Mouse (Mus musculus) heart, embryonic 15.5 days (tissue): ENCODE results near the gene Rinl. TPM values are rescaled to one million over a fixed set of nuclear protein-coding genes. Genes with fewer than 3 reads are reported as not detected.

Source experiments
- ATAC-seq: fragments of 200-750 bp; cut with Nextera tagmentation; replicated peaks from 2 replicates; pipeline ENCODE4 v1.8.0; 2017; ENCODE audit warnings: low read depth, moderate TSS enrichment; ENCODE audit not compliant: insufficient number of reproducible peaks, insufficient read depth, low FRiP score
- H3K27ac ChIP-seq: fragments of 300-500 bp; sonication (generic); 2 replicates; pipeline ENCODE4 v1.5.1; 2015; ENCODE audit warnings: mild to moderate bottlenecking, inconsistent platforms
- H3K27me3 ChIP-seq: fragments of 300-500 bp; sonication (generic); 2 replicates; pipeline ENCODE4 v1.6.1; 2015; ENCODE audit warnings: inconsistent platforms
- H3K36me3 ChIP-seq: fragments of 300-500 bp; sonication (generic); 2 replicates; pipeline ENCODE4 v1.6.1; 2015; ENCODE audit warnings: mild to moderate bottlenecking, inconsistent platforms
- H3K4me1 ChIP-seq: fragments of 300-500 bp; sonication (generic); replicated peaks from 2 replicates; pipeline ENCODE4 v1.6.1; 2015; ENCODE audit warnings: inconsistent platforms
- H3K4me2 ChIP-seq: fragments of 300-500 bp; sonication (generic); 2 replicates; pipeline ENCODE4 v1.6.1; 2015; ENCODE audit warnings: inconsistent platforms, mild to moderate bottlenecking, moderate library complexity
- H3K4me3 ChIP-seq: fragments of 300-500 bp; sonication (generic); 2 replicates; pipeline ENCODE4 v1.5.1; 2015; ENCODE audit warnings: mild to moderate bottlenecking, inconsistent platforms
- H3K9ac ChIP-seq: fragments of 300-500 bp; sonication (generic); 2 replicates; pipeline ENCODE4 v1.6.1; 2015; ENCODE audit warnings: mild to moderate bottlenecking, inconsistent platforms
- H3K9me3 ChIP-seq: fragments of 300-500 bp; sonication (generic); replicated peaks from 2 replicates; pipeline ENCODE4 v1.6.1; 2016; ENCODE audit warnings: inconsistent platforms
- WGBS: fragments of 180-500 bp; shearing (Covaris S2); methylation state at CpG from one replicate; pipeline ENCODE4 v1.1.7; 2015; ENCODE audit warnings: mixed read lengths; 5-methylcytosine and 5-hydroxymethylcytosine counted together
- polyA plus RNA-seq: library from polyadenylated mRNA; unstranded; fragments of >200 nt; fragmentation: Nextera tagmentation; extraction: Ambion mirVana; gene quantifications from 2 replicates; pipeline ENCODE4 v1.2.1, GENCODE M21; 2015

The Rinl gene
- polyA plus RNA-seq, 1 experiment from 2014 or later, result 2.8 TPM

GRCm38 (mm10) chr7:28817524-28817923, 28.8 kb downstream of the Rinl start:
- no peak overlapping the region for H3K4me3 ChIP-seq
- 56% methylated on average over 6 of the region's 6 CpGs for WGBS
- H3K27me3 ChIP-seq, result no peaks in the 10 kb centered on the region
- H3K36me3 ChIP-seq, result peaks cover 98% of the 10 kb centered on the region
- ATAC-seq, result no peak
- H3K27ac ChIP-seq, result no peak overlapping the region
- no peaks in the 10 kb centered on the region for H3K9me3 ChIP-seq
- H3K4me2 ChIP-seq, result no peak overlapping the region
- peaks cover 87% of the 10 kb centered on the region for H3K4me1 ChIP-seq
- no peak overlapping the region for H3K9ac ChIP-seq

GRCm38 (mm10) chr7:28817957-28818356, 29.2 kb downstream of the Rinl start:
- peaks cover 83% of the 10 kb centered on the region for H3K4me1 ChIP-seq

GRCm38 (mm10) chr7:28818436-28818835, 29.7 kb downstream of the Rinl start:
- H3K9ac ChIP-seq, result no peak overlapping the region
- no peaks in the 10 kb centered on the region for H3K27me3 ChIP-seq
- no peak overlapping the region for H3K4me2 ChIP-seq
- 88% methylated on average over 18 of the region's 18 CpGs for WGBS
- no peak overlapping the region for H3K4me3 ChIP-seq
- no peak for ATAC-seq
- H3K4me1 ChIP-seq, result peaks cover 80% of the 10 kb centered on the region
- H3K9me3 ChIP-seq, result no peaks in the 10 kb centered on the region
- H3K27ac ChIP-seq, result no peak overlapping the region
- peaks cover 95% of the 10 kb centered on the region for H3K36me3 ChIP-seq

More at GRCm38 (mm10) chr7:28817957-28818356, 29.2 kb downstream of the Rinl start:
- Histone ChIP-seq H3K27me3 (no peaks in the 10 kb centered on the region), H3K4me2 (no peak overlapping the region), H3K9ac (no peak overlapping the region), H3K36me3 (peaks cover 98% of the 10 kb centered on the region), H3K4me3 (no peak overlapping the region), H3K9me3 (no peaks in the 10 kb centered on the region), H3K27ac (no peak overlapping the region)
- no peak for ATAC-seq
- WGBS, result 76% methylated on average over 4 of the region's 4 CpGs

GRCm38 (mm10) chr7:28818861-28819452, 30.2 kb downstream of the Rinl start:
- H3K4me3 ChIP-seq, result no peak overlapping the region
- H3K27ac ChIP-seq, result no peak overlapping the region
- H3K9me3 ChIP-seq, result no peaks in the 10 kb centered on the region
- peaks cover 79% of the 10 kb centered on the region for H3K4me1 ChIP-seq
- 76% methylated on average over 4 of the region's 4 CpGs for WGBS
- H3K27me3 ChIP-seq, result no peaks in the 10 kb centered on the region
- H3K36me3 ChIP-seq, result peaks cover 90% of the 10 kb centered on the region
- no peak overlapping the region for H3K4me2 ChIP-seq
- no peak for ATAC-seq
- no peak overlapping the region for H3K9ac ChIP-seq

- Histone ChIP-seq H3K9ac (no peak overlapping the region), H3K27ac (peak overlapping the region; percentile 59; the same call in 1 of the 2 replicates), H3K36me3 (peaks cover 83% of the 10 kb centered on the region), H3K9me3 (no peaks in the 10 kb centered on the region), H3K27me3 (no peaks in the 10 kb centered on the region), H3K4me1 (peaks cover 77% of the 10 kb centered on the region), H3K4me2 (no peak overlapping the region), H3K4me3 (no peak overlapping the region)
- ATAC-seq, result no peak
- 85% methylated on average over 4 of the region's 4 CpGs for WGBS
Observed at GRCm38 (mm10) chr7:28819571-28819970, 30.8 kb downstream of the Rinl start.

- Histone ChIP-seq H3K4me2 (no peak overlapping the region), H3K9ac (peak overlapping the region; percentile 26), H3K27ac (peak overlapping the region; percentile 59), H3K4me3 (no peak overlapping the region), H3K9me3 (no peaks in the 10 kb centered on the region), H3K27me3 (no peaks in the 10 kb centered on the region), H3K4me1 (peaks cover 72% of the 10 kb centered on the region), H3K36me3 (peaks cover 73% of the 10 kb centered on the region)
- ATAC-seq, result no peak
- WGBS, result 56% methylated on average over 12 of the region's 12 CpGs
Observed at GRCm38 (mm10) chr7:28820358-28821260, 31.8 kb downstream of the Rinl start.

GRCm38 (mm10) chr7:28821261-28821831, 32.6 kb downstream of the Rinl start:
- Histone ChIP-seq H3K9ac (0 out of 2 replicates have a peak overlapping the region, but pooled peaks have one; percentile 14), H3K4me2 (no peak overlapping the region), H3K27me3 (no peaks in the 10 kb centered on the region), H3K4me3 (no peak overlapping the region), H3K4me1 (peaks cover 73% of the 10 kb centered on the region), H3K36me3 (peaks cover 66% of the 10 kb centered on the region), H3K27ac (peak overlapping the region; percentile 59), H3K9me3 (no peaks in the 10 kb centered on the region)
- peak; percentile 21 for ATAC-seq
- WGBS, result 44% methylated on average over 10 of the region's 10 CpGs

- H3K27ac ChIP-seq, result no peak overlapping the region
- peaks cover 68% of the 10 kb centered on the region for H3K4me1 ChIP-seq
Observed at GRCm38 (mm10) chr7:28822556-28822955, 33.8 kb downstream of the Rinl start.

GRCm38 (mm10) chr7:28822993-28823903, 34.5 kb downstream of the Rinl start:
- Histone ChIP-seq H3K4me2 (no peak overlapping the region), H3K4me1 (peaks cover 67% of the 10 kb centered on the region), H3K27me3 (no peaks in the 10 kb centered on the region), H3K9ac (no peak overlapping the region), H3K4me3 (no peak overlapping the region), H3K36me3 (peaks cover 47% of the 10 kb centered on the region), H3K27ac (peak overlapping the region; percentile 88), H3K9me3 (no peaks in the 10 kb centered on the region)
- WGBS, result 53% methylated on average over 10 of the region's 10 CpGs
- no peak for ATAC-seq

More at GRCm38 (mm10) chr7:28822556-28822955, 33.8 kb downstream of the Rinl start:
- Histone ChIP-seq H3K27me3 (no peaks in the 10 kb centered on the region), H3K4me2 (no peak overlapping the region), H3K9me3 (no peaks in the 10 kb centered on the region), H3K9ac (no peak overlapping the region), H3K36me3 (peaks cover 54% of the 10 kb centered on the region), H3K4me3 (no peak overlapping the region)
- ATAC-seq, result no peak
- 68% methylated on average over 1 of the region's 1 CpGs for WGBS

GRCm38 (mm10) chr7:28823932-28824331, 35.2 kb downstream of the Rinl start:
- no peaks in the 10 kb centered on the region for H3K27me3 ChIP-seq
- no peaks in the 10 kb centered on the region for H3K9me3 ChIP-seq
- ATAC-seq, result no peak
- H3K4me1 ChIP-seq, result peaks cover 61% of the 10 kb centered on the region
- H3K4me2 ChIP-seq, result no peak overlapping the region
- WGBS, result 39% methylated on average over 2 of the region's 2 CpGs
- no peak overlapping the region for H3K9ac ChIP-seq
- peaks cover 40% of the 10 kb centered on the region for H3K36me3 ChIP-seq
- peak overlapping the region; percentile 88 for H3K27ac ChIP-seq
- H3K4me3 ChIP-seq, result no peak overlapping the region
